Mouse (Mus musculus) forebrain, embryonic 14.5 days (tissue): ENCODE measurements at regions not wholly inside any gene's neighbourhood (a gene's known extent, or its start where the extent isn't known, plus 50 kb on each side); places are given as distances from the start of the nearest gene placed in this dataset.
"Not testable (repeated sequence)": the region's sequence is repeated elsewhere in the genome, so short reads cannot be mapped to it uniquely, and the experiment has no call there.

ENCODE experiments used
- ATAC-seq: fragments of 200-750 bp; cut with Nextera tagmentation; 2 replicates; pipeline ENCODE4 v1.8.0; 2017; ENCODE audit warnings: mild to moderate bottlenecking, moderate library complexity
- DNase-seq: peaks from one replicate; pipeline ENCODE4 v3.0.0-alpha.2; 2015; ENCODE audit warnings: low spot score
- H3K27ac ChIP-seq: fragments of 300-500 bp; sonication (generic); 2 replicates; pipeline ENCODE4 v1.5.1; 2014; ENCODE audit warnings: low read depth, mild to moderate bottlenecking, control low read depth, low read length, moderate library complexity
- H3K27me3 ChIP-seq: fragments of 300-500 bp; sonication (generic); replicated peaks from 2 replicates; pipeline ENCODE4 v1.6.1; 2014; ENCODE audit warnings: low read length, control low read depth, mixed read lengths; ENCODE audit not compliant: control insufficient read depth, insufficient read depth
- H3K36me3 ChIP-seq: fragments of 300-500 bp; sonication (generic); 2 replicates; pipeline ENCODE4 v1.6.1; 2014; ENCODE audit warnings: low read length, control low read depth; ENCODE audit not compliant: control insufficient read depth, insufficient read depth
- H3K4me1 ChIP-seq: fragments of 300-500 bp; sonication (generic); 2 replicates; pipeline ENCODE4 v1.6.1; 2014; ENCODE audit warnings: antibody characterized with exemption, low read length, control low read depth; ENCODE audit not compliant: control insufficient read depth, insufficient read depth
- H3K4me2 ChIP-seq: fragments of 300-500 bp; sonication (generic); 2 replicates; pipeline ENCODE4 v1.6.1; 2014; ENCODE audit warnings: mild to moderate bottlenecking, control low read depth, low read length
- H3K4me3 ChIP-seq: fragments of 300-500 bp; sonication (generic); 2 replicates; pipeline ENCODE4 v1.5.1; 2014; ENCODE audit warnings: low read depth, low read length, control low read depth
- H3K9ac ChIP-seq: fragments of 300-500 bp; sonication (generic); 2 replicates; pipeline ENCODE4 v1.6.1; 2014; ENCODE audit warnings: mild to moderate bottlenecking, low read length, control low read depth, moderate library complexity
- H3K9me3 ChIP-seq: fragments of 300-500 bp; sonication (generic); replicated peaks from 2 replicates; pipeline ENCODE4 v1.6.1; 2016; ENCODE audit warnings: low read length, control low read depth, mixed read lengths; ENCODE audit not compliant: control insufficient read depth
- WGBS: fragments of 180-500 bp; shearing (Covaris S2); extraction: QIAGEN DNeasy Blood & Tissue Kit; methylation state at CpG from one replicate; pipeline ENCODE4 v1.1.7; 2014; 5-methylcytosine and 5-hydroxymethylcytosine counted together

- no peak for ATAC-seq
- H3K9me3 ChIP-seq = no peaks in the 10 kb centered on the region
- DNase-seq = no peak
- no peak overlapping the region for H3K9ac ChIP-seq
- no peaks in the 10 kb centered on the region for H3K4me1 ChIP-seq
- no peak overlapping the region for H3K4me3 ChIP-seq
- no peak overlapping the region for H3K4me2 ChIP-seq
- H3K36me3 ChIP-seq = no peaks in the 10 kb centered on the region
- H3K27ac ChIP-seq = no peak overlapping the region
- H3K27me3 ChIP-seq = no peaks in the 10 kb centered on the region
These were observed 527.4 kb upstream of the Gm5150 start for GRCm38 (mm10) chr3:16533643-16534042.

GRCm38 (mm10) chr3:16527511-16527910 lies 521.3 kb upstream of the Gm5150 start:
- not testable (repeated sequence) for H3K4me3 ChIP-seq, H3K9ac ChIP-seq, H3K27ac ChIP-seq, H3K9me3 ChIP-seq, H3K27me3 ChIP-seq, H3K36me3 ChIP-seq, H3K4me1 ChIP-seq, ATAC-seq, DNase-seq, H3K4me2 ChIP-seq
- WGBS = 81% methylated on average over 6 of the region's 6 CpGs

- DNase-seq, ATAC-seq, H3K4me3 ChIP-seq, H3K4me2 ChIP-seq, H3K27ac ChIP-seq, H3K9ac ChIP-seq, H3K36me3 ChIP-seq, H3K9me3 ChIP-seq, H3K4me1 ChIP-seq, H3K27me3 ChIP-seq: not testable (repeated sequence)
- WGBS = 92% methylated on average over 3 of the region's 3 CpGs
These were observed 482.2 kb upstream of the Gm5150 start for GRCm38 (mm10) chr3:16488431-16488830.

GRCm38 (mm10) chr3:16482750-16483149 lies 476.5 kb upstream of the Gm5150 start:
- H3K9me3 ChIP-seq = no peaks in the 10 kb centered on the region
- H3K27ac ChIP-seq = no peak overlapping the region
- no peaks in the 10 kb centered on the region for H3K36me3 ChIP-seq
- H3K4me3 ChIP-seq = no peak overlapping the region
- no peaks in the 10 kb centered on the region for H3K27me3 ChIP-seq
- no peaks in the 10 kb centered on the region for H3K4me1 ChIP-seq
- H3K9ac ChIP-seq = no peak overlapping the region
- no peak for DNase-seq
- no peak for ATAC-seq
- 49% methylated on average over 1 of the region's 1 CpGs for WGBS
- no peak overlapping the region for H3K4me2 ChIP-seq

GRCm38 (mm10) chr3:16471360-16471759 lies 465.1 kb upstream of the Gm5150 start:
- Histone ChIP-seq H3K36me3 (no peaks in the 10 kb centered on the region), H3K9ac (no peak overlapping the region), H3K4me1 (no peaks in the 10 kb centered on the region), H3K27me3 (no peaks in the 10 kb centered on the region), H3K27ac (no peak overlapping the region), H3K4me3 (no peak overlapping the region), H3K9me3 (no peaks in the 10 kb centered on the region), H3K4me2 (no peak overlapping the region)
- DNase-seq (no peak), ATAC-seq (no peak)
- 95% methylated on average over 1 of the region's 1 CpGs for WGBS

GRCm38 (mm10) chr3:16466388-16466787 lies 460.2 kb upstream of the Gm5150 start:
- 13% methylated on average over 9 of the region's 9 CpGs for WGBS
- no peaks in the 10 kb centered on the region for H3K4me1 ChIP-seq
- no peaks in the 10 kb centered on the region for H3K36me3 ChIP-seq
- H3K27ac ChIP-seq = no peak overlapping the region
- ATAC-seq (peak; percentile 92), DNase-seq (peak; percentile 94)
- H3K4me3 ChIP-seq = peak overlapping the region; percentile 13; the same call in 1 of the 2 replicates
- no peaks in the 10 kb centered on the region for H3K27me3 ChIP-seq
- H3K9me3 ChIP-seq = no peaks in the 10 kb centered on the region
- peak overlapping the region; percentile 59 for H3K9ac ChIP-seq
- peak overlapping the region; percentile 43 for H3K4me2 ChIP-seq

- Histone ChIP-seq H3K4me1 (no peaks in the 10 kb centered on the region), H3K27me3 (no peaks in the 10 kb centered on the region), H3K36me3 (no peaks in the 10 kb centered on the region), H3K4me2 (no peak overlapping the region), H3K27ac (no peak overlapping the region), H3K4me3 (no peak overlapping the region), H3K9me3 (no peaks in the 10 kb centered on the region), H3K9ac (no peak overlapping the region)
- 71% methylated on average over 3 of the region's 3 CpGs for WGBS
- no peak for ATAC-seq
- no peak for DNase-seq
These were observed 459.1 kb upstream of the Gm5150 start for GRCm38 (mm10) chr3:16465357-16465756.

GRCm38 (mm10) chr3:16464301-16464700 lies 458.1 kb upstream of the Gm5150 start:
- Histone ChIP-seq H3K27ac (no peak overlapping the region), H3K4me1 (no peaks in the 10 kb centered on the region), H3K9me3 (no peaks in the 10 kb centered on the region), H3K36me3 (no peaks in the 10 kb centered on the region), H3K27me3 (no peaks in the 10 kb centered on the region), H3K9ac (no peak overlapping the region), H3K4me3 (no peak overlapping the region), H3K4me2 (no peak overlapping the region)
- 81% methylated on average over 2 of the region's 2 CpGs for WGBS
- ATAC-seq (no peak), DNase-seq (no peak)

- ATAC-seq (no peak), DNase-seq (no peak)
- Histone ChIP-seq H3K9ac (no peak overlapping the region), H3K36me3 (no peaks in the 10 kb centered on the region), H3K4me1 (no peaks in the 10 kb centered on the region), H3K27me3 (no peaks in the 10 kb centered on the region), H3K4me3 (no peak overlapping the region), H3K4me2 (no peak overlapping the region), H3K27ac (no peak overlapping the region), H3K9me3 (no peaks in the 10 kb centered on the region)
These were observed 426.8 kb upstream of the Gm5150 start for GRCm38 (mm10) chr3:16433033-16433432.

GRCm38 (mm10) chr3:16431819-16432115 lies 425.5 kb upstream of the Gm5150 start:
- H3K4me1 ChIP-seq = no peaks in the 10 kb centered on the region
- no peak overlapping the region for H3K9ac ChIP-seq
- H3K4me3 ChIP-seq = no peak overlapping the region
- H3K9me3 ChIP-seq = no peaks in the 10 kb centered on the region
- DNase-seq (no peak), ATAC-seq (no peak)
- H3K36me3 ChIP-seq = no peaks in the 10 kb centered on the region
- no peak overlapping the region for H3K4me2 ChIP-seq
- peak overlapping the region; percentile 17; the same call in 1 of the 2 replicates for H3K27ac ChIP-seq
- H3K27me3 ChIP-seq = no peaks in the 10 kb centered on the region
